Mouse (Mus musculus) heart, postnatal 0 days (tissue): ENCODE measurements around the gene Strbp. TPM values are rescaled to one million over a fixed set of nuclear protein-coding genes. Genes with fewer than 3 reads are reported as not detected.

Experiments used
- ATAC-seq: fragments of 200-750 bp; cut with Nextera tagmentation; 2 replicates; pipeline ENCODE4 v1.8.0; 2017; ENCODE audit warnings: low read depth, moderate number of reproducible peaks, moderate library complexity; ENCODE audit not compliant: insufficient read depth
- DNase-seq: peaks from one replicate; pipeline ENCODE4 v3.0.0-alpha.2; 2016; ENCODE audit warnings: low spot score
- H3K27ac ChIP-seq: fragments of 300-500 bp; sonication (generic); 2 replicates; pipeline ENCODE4 v1.5.1; 2014; ENCODE audit warnings: low read depth, mild to moderate bottlenecking
- H3K27me3 ChIP-seq: fragments of 300-500 bp; sonication (generic); 2 replicates; pipeline ENCODE4 v1.6.1; 2014; ENCODE audit warnings: low read length, mixed read lengths; ENCODE audit not compliant: control insufficient read depth, insufficient read depth
- H3K36me3 ChIP-seq: fragments of 300-500 bp; sonication (generic); replicated peaks from 2 replicates; pipeline ENCODE4 v1.6.1; 2014; ENCODE audit warnings: low read length, mixed read lengths; ENCODE audit not compliant: control insufficient read depth, insufficient read depth
- H3K4me1 ChIP-seq: fragments of 300-500 bp; sonication (generic); 2 replicates; pipeline ENCODE4 v1.6.1; 2014; ENCODE audit warnings: antibody characterized with exemption; ENCODE audit not compliant: control insufficient read depth, insufficient read depth
- H3K4me2 ChIP-seq: fragments of 300-500 bp; sonication (generic); 2 replicates; pipeline ENCODE4 v1.6.1; 2014; ENCODE audit warnings: low read depth, mild to moderate bottlenecking, low read length, moderate library complexity
- H3K4me3 ChIP-seq: fragments of 300-500 bp; sonication (generic); 2 replicates; pipeline ENCODE4 v1.5.1; 2014; ENCODE audit warnings: low read depth, low read length
- H3K9ac ChIP-seq: fragments of 300-500 bp; sonication (generic); replicated peaks from 2 replicates; pipeline ENCODE4 v1.6.1; 2014; ENCODE audit warnings: low read depth, low read length, mixed read lengths
- H3K9me3 ChIP-seq: fragments of 300-500 bp; sonication (generic); replicated peaks from 2 replicates; pipeline ENCODE4 v1.6.1; 2016; ENCODE audit warnings: low read length; ENCODE audit not compliant: control insufficient read depth
- CTCF ChIP-seq: IDR thresholded peaks from 2 replicates; pipeline ENCODE4 v1.5.1; 2016; ENCODE audit warnings: antibody characterized with exemption, control low read depth, low read depth
- EP300 ChIP-seq: IDR thresholded peaks from 2 replicates; pipeline ENCODE4 v1.6.1; 2016; ENCODE audit warnings: antibody characterized with exemption, low read depth
- WGBS: fragments of 180-500 bp; shearing (Covaris S2); extraction: QIAGEN DNeasy Blood & Tissue Kit; methylation state at CpG from one replicate; pipeline ENCODE4 v1.1.7; 2014; 5-methylcytosine and 5-hydroxymethylcytosine counted together
- polyA plus RNA-seq: library from polyadenylated mRNA; unstranded; fragments of >200 nt; fragmentation: Nextera tagmentation; extraction: Ambion mirVana; gene quantifications from 2 replicates; pipeline ENCODE4 v1.2.1, GENCODE M21; 2015
- total RNA-seq: library from RNA; depleted of rRNA; stranded (reverse); fragments of >200 nt; gene quantifications from 2 replicates; pipeline ENCODE4 v1.2.3, GENCODE M21; 2014; ENCODE audit warnings: low replicate concordance

The Strbp gene
- total and polyA plus RNA-seq, 2 experiments from 2014 or later = 6.7 to 11.5 TPM

GRCm38 (mm10) chr2:37689064-37689615 lies 14.5 kb downstream of the Strbp start:
- 52% methylated on average over 3 of the region's 3 CpGs for WGBS
- Histone ChIP-seq H3K9me3 (no peaks in the 10 kb centered on the region), H3K4me3 (no peak overlapping the region), H3K4me1 (peaks cover 3% of the 10 kb centered on the region; the same call in 1 of the 2 replicates), H3K27ac (no peak overlapping the region), H3K9ac (no peak overlapping the region), H3K36me3 (no peaks in the 10 kb centered on the region), H3K4me2 (no peak overlapping the region), H3K27me3 (no peaks in the 10 kb centered on the region)
- ATAC-seq (no peak), DNase-seq (no peak)
- TF ChIP-seq CTCF = no peak
- no peak for TF ChIP-seq EP300

- Histone ChIP-seq H3K4me3 (no peak overlapping the region), H3K27me3 (no peaks in the 10 kb centered on the region), H3K27ac (no peak overlapping the region), H3K9me3 (no peaks in the 10 kb centered on the region), H3K4me2 (no peak overlapping the region), H3K9ac (no peak overlapping the region), H3K36me3 (no peaks in the 10 kb centered on the region), H3K4me1 (peaks cover 3% of the 10 kb centered on the region; the same call in 1 of the 2 replicates)
- TF ChIP-seq EP300 (no peak), CTCF (no peak)
- WGBS = 94% methylated on average over 1 of the region's 1 CpGs
- DNase-seq (no peak), ATAC-seq (no peak)
These were observed 16.6 kb downstream of the Strbp start for GRCm38 (mm10) chr2:37687031-37687430.

GRCm38 (mm10) chr2:37684864-37685263 lies 18.8 kb downstream of the Strbp start:
- Histone ChIP-seq H3K36me3 (no peaks in the 10 kb centered on the region), H3K9me3 (no peaks in the 10 kb centered on the region), H3K4me1 (peaks cover 3% of the 10 kb centered on the region; the same call in 1 of the 2 replicates), H3K27ac (no peak overlapping the region), H3K27me3 (no peaks in the 10 kb centered on the region), H3K9ac (no peak overlapping the region), H3K4me2 (no peak overlapping the region), H3K4me3 (no peak overlapping the region)
- DNase-seq (no peak), ATAC-seq (no peak)
- WGBS = 96% methylated on average over 1 of the region's 1 CpGs
- TF ChIP-seq CTCF (no peak), EP300 (no peak)

GRCm38 (mm10) chr2:37682197-37682811 lies 21.4 kb downstream of the Strbp start:
- H3K27me3 ChIP-seq = no peaks in the 10 kb centered on the region
- DNase-seq = no peak
- no peaks in the 10 kb centered on the region for H3K4me1 ChIP-seq
- H3K9me3 ChIP-seq = no peaks in the 10 kb centered on the region
- no peak overlapping the region for H3K27ac ChIP-seq
- H3K9ac ChIP-seq = no peak overlapping the region
- no peak for ATAC-seq
- no peak overlapping the region for H3K4me3 ChIP-seq
- H3K4me2 ChIP-seq = no peak overlapping the region
- H3K36me3 ChIP-seq = no peaks in the 10 kb centered on the region
- WGBS = 90% methylated on average over 7 of the region's 7 CpGs
- TF ChIP-seq EP300 (no peak), CTCF (no peak)

GRCm38 (mm10) chr2:37651086-37651485 lies 52.6 kb downstream of the Strbp start:
- no peak for DNase-seq
- Histone ChIP-seq H3K9me3 (no peaks in the 10 kb centered on the region), H3K27ac (no peak overlapping the region), H3K4me3 (no peak overlapping the region), H3K27me3 (no peaks in the 10 kb centered on the region), H3K4me2 (no peak overlapping the region), H3K36me3 (no peaks in the 10 kb centered on the region), H3K9ac (no peak overlapping the region), H3K4me1 (no peaks in the 10 kb centered on the region)
- ATAC-seq = no peak
- TF ChIP-seq CTCF (no peak), EP300 (no peak)
- 63% methylated on average over 1 of the region's 1 CpGs for WGBS

GRCm38 (mm10) chr2:37649590-37649989 lies 54.1 kb downstream of the Strbp start:
- Histone ChIP-seq H3K36me3 (no peaks in the 10 kb centered on the region), H3K4me1 (no peaks in the 10 kb centered on the region), H3K27me3 (no peaks in the 10 kb centered on the region), H3K9ac (no peak overlapping the region), H3K4me2 (no peak overlapping the region), H3K27ac (no peak overlapping the region), H3K4me3 (no peak overlapping the region), H3K9me3 (no peaks in the 10 kb centered on the region)
- WGBS = 71% methylated on average over 2 of the region's 2 CpGs
- no peak for DNase-seq
- TF ChIP-seq CTCF = no peak
- TF ChIP-seq EP300 = no peak
- ATAC-seq = no peak
